In the genomic region with DNA sequence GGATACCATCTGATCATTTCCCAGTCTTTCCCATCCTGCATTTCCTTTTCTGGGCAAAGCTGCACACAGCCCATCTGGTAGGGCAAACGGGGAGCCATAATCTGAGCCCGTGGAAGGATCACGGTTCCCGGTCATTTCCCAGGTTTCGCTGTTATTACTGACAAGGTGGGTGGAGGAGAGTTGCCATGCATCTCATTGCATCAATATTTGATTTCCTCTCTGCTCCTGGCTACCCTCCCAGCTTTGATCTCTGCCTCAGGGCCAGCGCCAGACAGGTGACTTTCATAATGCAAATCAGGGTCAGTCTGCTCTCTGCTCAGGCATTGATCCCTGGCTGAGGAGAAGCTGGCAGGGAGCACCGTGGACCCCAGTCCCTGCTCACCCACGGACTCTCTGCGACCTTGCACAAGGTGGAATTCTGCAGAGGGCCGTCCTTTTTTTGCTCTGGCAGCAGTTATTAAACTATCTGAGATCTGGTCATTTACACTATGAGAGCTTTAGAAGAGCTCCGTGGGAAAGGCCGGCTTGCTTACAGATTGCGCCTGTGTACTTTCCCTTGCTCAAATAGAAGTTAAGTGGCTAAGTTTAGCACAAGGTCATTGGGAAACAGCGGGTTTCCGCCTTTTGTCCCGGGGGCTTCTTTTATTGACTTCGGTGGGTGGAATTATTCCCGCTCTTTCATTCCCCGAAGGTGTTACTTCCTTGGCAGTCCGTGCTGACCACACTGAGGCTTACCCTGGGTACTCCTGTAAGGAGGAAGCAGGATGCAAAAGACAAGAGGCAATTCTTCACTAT, we compare ENCODE assay signal across 7 mouse cellular contexts.
DNase-seq lines count a peak whose midpoint lies in the region; ATAC-seq and TF ChIP-seq lines count a peak whose summit lies in the region.

No protein-coding gene starts in this region.

- no peak overlapping the region for H3K9ac ChIP-seq in neural tube, embryonic 11.5 days (ENCODE audit: low read length)

- H3K36me3 ChIP-seq in neural tube, embryonic 11.5 days (ENCODE audit: control insufficient read depth, insufficient read depth, low read length): no peaks in the 10 kb centered on the region

- no peak overlapping the region for H3K4me3 ChIP-seq in neural tube, embryonic 11.5 days (ENCODE audit: low read depth, low read length)
- no peak overlapping the region for H3K4me3 ChIP-seq in lung, adult 2 months (replicated peaks; ENCODE audit: extremely low read depth, low read depth, low read length)

- TF ChIP-seq POLR2A in lung, adult 2 months (IDR thresholded peaks at IDR 0.05; ENCODE audit: borderline replicate concordance, extremely low read depth, low read depth, low read length): no peak

- 31% methylated on average over 20 of the region's 20 CpGs for WGBS in neural tube, embryonic 11.5 days
- 17% methylated on average over 20 of the region's 20 CpGs for WGBS in lung, adult 2 months

- H3K4me2 ChIP-seq in neural tube, embryonic 11.5 days (ENCODE audit: low read depth): no peak overlapping the region

- H3K27ac ChIP-seq in neural tube, embryonic 11.5 days (ENCODE audit: low read depth, low read length): no peak overlapping the region

- H3K27me3 ChIP-seq in neural tube, embryonic 11.5 days (ENCODE audit: control insufficient read depth, insufficient read depth, low read length): no peaks in the 10 kb centered on the region

- H3K9me3 ChIP-seq in neural tube, embryonic 11.5 days (ENCODE audit: control insufficient read depth, low read length): no peaks in the 10 kb centered on the region

- peak; percentile 11 for DNase-seq in neural tube, embryonic 11.5 days (ENCODE audit: low spot score)
- DNase-seq in neural tube, embryonic 10.5 days (ENCODE audit: extremely low spot score, low spot score): no peak
- DNase-seq in kidney, adult 18-20 months: peak; percentile 25
- peak; percentile 53 for DNase-seq in lung, adult 2 months
- no peak for DNase-seq in right cerebral cortex, postnatal 4 days
- DNase-seq in cerebellum, adult 11-12 months: no peak

- no peak for ATAC-seq in neural tube, embryonic 11.5 days (ENCODE audit: insufficient read depth, low FRiP score, low TSS enrichment)
- no peak for ATAC-seq in monocyte, adult 5-6 weeks (replicated peaks; ENCODE audit: insufficient number of reproducible peaks, low FRiP score, low TSS enrichment, poor library complexity, severe bottlenecking)

- H3K4me1 ChIP-seq in neural tube, embryonic 11.5 days (ENCODE audit: control insufficient read depth, insufficient read depth, low read length): no peaks in the 10 kb centered on the region
- H3K4me1 ChIP-seq in lung, adult 2 months (ENCODE audit: control insufficient read depth, insufficient read depth, low read length): no peaks in the 10 kb centered on the region

- TF ChIP-seq CTCF in lung, adult 2 months (IDR thresholded peaks at IDR 0.05; ENCODE audit: insufficient read depth, low read length): no peak

Comparison
In these comparisons a context has a peak if more than half of its experiments do, and no peak if none do; other contexts are left out.
1. DNase-seq: peak in neural tube, embryonic 11.5 days (single experiment), kidney, adult 18-20 months (single experiment) and lung, adult 2 months (single experiment); none in neural tube, embryonic 10.5 days (single experiment), right cerebral cortex, postnatal 4 days (single experiment) and cerebellum, adult 11-12 months (single experiment).